In genomic region chr4:47404536-47404935, GRCm38 (mm10) we compare ENCODE assay signal across 24 mouse cellular contexts. TPM values are rescaled to one million over a fixed set of nuclear protein-coding genes. Genes with fewer than 3 reads are reported as not detected.
DNase-seq lines count a peak whose midpoint lies in the region; ATAC-seq lines count a peak whose summit lies in the region.
"Had no signal": no experiment of that assay in that cellular context is flagged by ENCODE, and none has a peak within 500 bp of the region (broad histone marks: within the 10 kb centered on the region; RNA-seq: fewer than 3 reads in every experiment).

No protein-coding gene starts in this region.

- H3K4me3 ChIP-seq in embryonic facial prominence, embryonic 14.5 days (ENCODE audit: low read depth, low read length): no peak overlapping the region
- H3K4me3 ChIP-seq in embryonic facial prominence, embryonic 10.5 days: no peak overlapping the region
- H3K4me3 ChIP-seq in midbrain, embryonic 11.5 days (ENCODE audit: low read depth, low read length): no peak overlapping the region
- H3K4me3 ChIP-seq in midbrain, embryonic 13.5 days (replicated peaks): no peak overlapping the region
- H3K4me3 ChIP-seq: embryonic facial prominence, embryonic 13.5 days; forebrain, embryonic 13.5 days; heart, embryonic 15.5 days; hindbrain, embryonic 10.5 days had no signal

- no peaks in the 10 kb centered on the region for H3K9me3 ChIP-seq in embryonic facial prominence, embryonic 14.5 days (ENCODE audit: control insufficient read depth, low read length)
- H3K9me3 ChIP-seq in embryonic facial prominence, embryonic 10.5 days: no peaks in the 10 kb centered on the region
- no peaks in the 10 kb centered on the region for H3K9me3 ChIP-seq in midbrain, embryonic 11.5 days (ENCODE audit: control insufficient read depth, low read length)
- no peaks in the 10 kb centered on the region for H3K9me3 ChIP-seq in midbrain, embryonic 13.5 days
- H3K9me3 ChIP-seq: embryonic facial prominence, embryonic 13.5 days; forebrain, embryonic 13.5 days; G1E; heart, embryonic 15.5 days; hindbrain, embryonic 10.5 days had no signal

- no peak overlapping the region for H3K9ac ChIP-seq in embryonic facial prominence, embryonic 14.5 days (ENCODE audit: low read depth, low read length)
- H3K9ac ChIP-seq in midbrain, embryonic 11.5 days (ENCODE audit: low read length): no peak overlapping the region
- H3K9ac ChIP-seq in midbrain, embryonic 13.5 days (replicated peaks): no peak overlapping the region
- H3K9ac ChIP-seq: embryonic facial prominence, embryonic 13.5 days; forebrain, embryonic 13.5 days; forebrain, postnatal 0 days; heart, embryonic 15.5 days; hindbrain, embryonic 14.5 days had no signal

- 0 out of 2 replicates have a peak, but pooled peaks have one; percentile 47 for ATAC-seq in embryonic facial prominence, embryonic 14.5 days (ENCODE audit: low read depth)
- no peak for ATAC-seq in midbrain, embryonic 11.5 days (ENCODE audit: low FRiP score)
- ATAC-seq in midbrain, embryonic 13.5 days: no peak
- ATAC-seq: CD4-positive, CD25-positive, alpha-beta regulatory T cell, adult 4 months; forebrain, embryonic 13.5 days; forebrain, postnatal 0 days had no signal

- DNase-seq in embryonic facial prominence, embryonic 14.5 days (ENCODE audit: low spot score): peak; percentile 22
- DNase-seq in embryonic facial prominence, embryonic 10.5 days (ENCODE audit: low spot score): no peak
- peak; percentile 17 to 79 for DNase-seq in layer of hippocampus, adult 18-20 months (ENCODE audit: low spot score in 2 of 2)
- no peak for DNase-seq in layer of hippocampus, adult 8-10 months (ENCODE audit: low spot score in 2 of 2)
- DNase-seq in midbrain, embryonic 11.5 days (ENCODE audit: low spot score, missing footprints): peak; percentile 75
- no peak for DNase-seq in urinary bladder, postnatal 25 days (ENCODE audit: low spot score)
- DNase-seq: adrenal gland, postnatal 10 days; B cell, adult 2 months; cerebellum, adult 11-12 months; cerebellum, adult 9-10 months; cerebellum, postnatal 25 days; forebrain, postnatal 0 days; gastrocnemius, postnatal 25 days; heart, adult 18-20 months; heart, postnatal 14 days had no signal

- H3K36me3 ChIP-seq in embryonic facial prominence, embryonic 14.5 days (ENCODE audit: control insufficient read depth, insufficient read depth, low read length): peaks cover 61% of the 10 kb centered on the region
- H3K36me3 ChIP-seq in embryonic facial prominence, embryonic 10.5 days (replicated peaks): peaks cover 89% of the 10 kb centered on the region
- no peaks in the 10 kb centered on the region; the same call in 1 of the 2 replicates for H3K36me3 ChIP-seq in midbrain, embryonic 11.5 days (ENCODE audit: control insufficient read depth, insufficient read depth, low read length)
- peaks cover 40% of the 10 kb centered on the region for H3K36me3 ChIP-seq in midbrain, embryonic 13.5 days

- no peaks in the 10 kb centered on the region for H3K4me1 ChIP-seq in embryonic facial prominence, embryonic 14.5 days (ENCODE audit: control insufficient read depth, insufficient read depth, low read length)
- no peaks in the 10 kb centered on the region for H3K4me1 ChIP-seq in embryonic facial prominence, embryonic 10.5 days
- H3K4me1 ChIP-seq in midbrain, embryonic 11.5 days (ENCODE audit: control insufficient read depth, insufficient read depth, low read length): no peaks in the 10 kb centered on the region
- H3K4me1 ChIP-seq in midbrain, embryonic 13.5 days (replicated peaks): no peaks in the 10 kb centered on the region
- H3K4me1 ChIP-seq: embryonic facial prominence, embryonic 13.5 days; forebrain, embryonic 13.5 days; hindbrain, embryonic 10.5 days had no signal

- no peak overlapping the region for H3K4me2 ChIP-seq in embryonic facial prominence, embryonic 14.5 days (ENCODE audit: low read depth, low read length)
- no peak overlapping the region for H3K4me2 ChIP-seq in midbrain, embryonic 11.5 days
- H3K4me2 ChIP-seq in midbrain, embryonic 13.5 days (replicated peaks): no peak overlapping the region
- H3K4me2 ChIP-seq: embryonic facial prominence, embryonic 13.5 days; forebrain, embryonic 13.5 days; heart, embryonic 11.5 days; heart, embryonic 15.5 days; hindbrain, embryonic 14.5 days had no signal

- H3K27me3 ChIP-seq in embryonic facial prominence, embryonic 14.5 days (replicated peaks; ENCODE audit: control insufficient read depth, insufficient read depth, low read length): no peaks in the 10 kb centered on the region
- H3K27me3 ChIP-seq in embryonic facial prominence, embryonic 10.5 days (replicated peaks; ENCODE audit: low read depth, poor library complexity, severe bottlenecking): no peaks in the 10 kb centered on the region
- no peaks in the 10 kb centered on the region for H3K27me3 ChIP-seq in midbrain, embryonic 11.5 days (ENCODE audit: control insufficient read depth, insufficient read depth, low read length)
- H3K27me3 ChIP-seq in midbrain, embryonic 13.5 days: no peaks in the 10 kb centered on the region
- H3K27me3 ChIP-seq: embryonic facial prominence, embryonic 13.5 days; forebrain, embryonic 13.5 days; heart, embryonic 15.5 days had no signal

- WGBS in embryonic facial prominence, embryonic 14.5 days: 84% methylated on average over 2 of the region's 2 CpGs
- 86% methylated on average over 2 of the region's 2 CpGs for WGBS in embryonic facial prominence, embryonic 10.5 days
- WGBS in midbrain, embryonic 11.5 days: 87% methylated on average over 2 of the region's 2 CpGs
- WGBS in midbrain, embryonic 13.5 days: 89% methylated on average over 2 of the region's 2 CpGs

- H3K27ac ChIP-seq in embryonic facial prominence, embryonic 14.5 days (replicated peaks; ENCODE audit: low read depth, low read length): no peak overlapping the region
- H3K27ac ChIP-seq in embryonic facial prominence, embryonic 10.5 days (replicated peaks): no peak overlapping the region
- H3K27ac ChIP-seq in midbrain, embryonic 11.5 days (ENCODE audit: low read depth, low read length): no peak overlapping the region
- no peak overlapping the region for H3K27ac ChIP-seq in midbrain, embryonic 13.5 days
- H3K27ac ChIP-seq: embryonic facial prominence, embryonic 13.5 days; forebrain, embryonic 13.5 days; heart, embryonic 15.5 days; hindbrain, embryonic 10.5 days; hindbrain, embryonic 14.5 days had no signal

RNA-seq across cellular contexts. Expression of gene Tgfbr1, which starts 51.5 kb away (rescaled TPM):
- polyA plus RNA-seq in embryonic facial prominence, embryonic 14.5 days (2014; fragmentation: Nextera tagmentation; extraction: Ambion mirVana): 48.6 and 50.3 TPM in 2 replicates
- 95.0 and 101 TPM in 2 replicates for polyA plus RNA-seq in embryonic facial prominence, embryonic 10.5 days (2016; fragmentation: Nextera tagmentation; extraction: Ambion mirVana)
- total RNA-seq in layer of hippocampus, adult 18-20 months (2021): 10 to 100 TPM; 21.3 to 22.7 TPM
- total RNA-seq in layer of hippocampus, adult 8-10 months (2022): 10 to 100 TPM; 18.2 to 54.5 (median 38.4) TPM
- 121 and 133 TPM in 2 replicates for polyA plus RNA-seq in midbrain, embryonic 11.5 days (2014; fragmentation: Nextera tagmentation; extraction: Ambion mirVana)
- 63.2 and 67.8 TPM in 2 replicates for polyA plus RNA-seq in midbrain, embryonic 13.5 days (2015; fragmentation: Nextera tagmentation; extraction: Ambion mirVana)

Comparison
In these comparisons a context has a peak if more than half of its experiments do, and no peak if none do; other contexts are left out.
1. DNase-seq: peak in embryonic facial prominence, embryonic 14.5 days (single experiment), layer of hippocampus, adult 18-20 months (2 of 2) and midbrain, embryonic 11.5 days (single experiment); none in embryonic facial prominence, embryonic 10.5 days (single experiment), layer of hippocampus, adult 8-10 months (0 of 2) and urinary bladder, postnatal 25 days (single experiment).